Mouse (Mus musculus) stomach, postnatal 0 days (tissue): ENCODE data around the gene Elobl.

Source experiments
- CTCF ChIP-seq: IDR thresholded peaks from 2 replicates; pipeline ENCODE4 v1.5.1; 2016; ENCODE audit warnings: antibody characterized with exemption, low read depth, mild to moderate bottlenecking, moderate library complexity
- EP300 ChIP-seq: optimal IDR thresholded peaks from 2 replicates; pipeline ENCODE3; 2016; ENCODE audit warnings: antibody characterized with exemption

DNA sequence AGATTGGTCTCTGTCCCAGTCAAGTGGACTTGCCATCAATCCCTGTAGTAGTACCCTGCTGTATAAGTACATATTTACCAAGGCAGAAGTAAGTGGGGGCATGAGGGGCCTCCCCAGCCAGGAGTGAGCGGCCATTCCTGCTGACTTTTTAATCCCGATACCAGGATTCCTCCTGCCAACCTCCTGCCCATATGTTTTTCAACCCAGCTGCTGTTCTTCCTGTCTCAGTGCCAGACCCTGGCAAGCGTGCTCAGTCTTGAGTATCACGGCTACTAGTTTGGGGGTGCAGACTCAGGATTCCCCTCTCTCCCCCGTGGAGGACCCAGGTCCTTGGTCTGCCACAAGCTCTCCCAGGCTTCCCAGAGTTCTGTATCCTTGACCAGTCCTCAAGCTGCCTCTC, 35.9 kb upstream of the Elobl start:
- TF ChIP-seq CTCF = no peak
- no peak for TF ChIP-seq EP300
